Mouse (Mus musculus): Measurements from ENCODE around the gene Fam189a2. TPM values are rescaled to one million over a fixed set of nuclear protein-coding genes. Genes with fewer than 3 reads are reported as not detected.

Fam189a2 gene
- polyA plus RNA-seq, 1 experiment from 2014 or later: 1.2 TPM

- Histone ChIP-seq H3K4me2 (peak overlapping the region; percentile 91), H3K27ac (ENCODE audit: low read depth) (no peak overlapping the region), H3K27me3 (ENCODE audit: insufficient read depth, low read length) (peaks cover 39% of the 10 kb centered on the region), H3K4me1 (ENCODE audit: insufficient read depth) (0 out of 2 replicates have a peak, but pooled peaks cover 3% of the 10 kb centered on the region), H3K9ac (peak overlapping the region; percentile 70), H3K36me3 (ENCODE audit: insufficient read depth) (no peaks in the 10 kb centered on the region), H3K9me3 (ENCODE audit: low read depth, low read length) (no peaks in the 10 kb centered on the region), H3K4me3 (ENCODE audit: low read depth, low read length) (peak overlapping the region; percentile 52)
- DNase-seq (no peak), ATAC-seq (ENCODE audit: insufficient read depth) (no peak; the same call in 1 of the 2 replicates)
- WGBS: 15% methylated on average over 20 of the region's 20 CpGs
- no peak for TF ChIP-seq CTCF (IDR thresholded peaks at IDR 0.05; ENCODE audit: low read depth)
Measured at GRCm38 (mm10) chr19:24029616-24030510, 956 bp downstream of the Fam189a2 start.

DNA sequence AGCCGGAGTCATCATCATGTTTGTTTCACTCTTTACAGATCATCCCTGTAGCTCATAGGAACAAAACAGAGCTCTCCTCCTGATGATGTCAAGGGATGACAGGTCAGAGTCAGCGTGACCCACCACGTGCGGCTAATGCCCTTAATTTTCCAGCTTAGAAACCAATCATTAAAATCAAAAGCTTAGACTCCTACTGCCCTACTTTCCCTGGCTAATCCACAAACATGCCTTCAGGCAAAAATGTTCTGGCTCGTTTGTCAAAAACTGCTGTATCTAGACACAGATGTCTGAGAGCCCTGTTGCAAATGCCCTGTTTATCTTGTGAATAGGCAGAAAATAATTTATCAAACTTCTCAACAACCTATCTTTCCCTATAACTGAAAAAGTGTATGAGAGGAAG, 4.9 kb downstream of the Fam189a2 start:
- Histone ChIP-seq H3K27me3 (ENCODE audit: insufficient read depth, low read length) (peaks cover 15% of the 10 kb centered on the region), H3K9ac (no peak overlapping the region), H3K27ac (ENCODE audit: low read depth) (no peak overlapping the region), H3K36me3 (ENCODE audit: insufficient read depth) (no peaks in the 10 kb centered on the region), H3K4me3 (ENCODE audit: low read depth, low read length) (no peak overlapping the region), H3K9me3 (ENCODE audit: low read depth, low read length) (no peaks in the 10 kb centered on the region), H3K4me1 (ENCODE audit: insufficient read depth) (0 out of 2 replicates have a peak, but pooled peaks cover 3% of the 10 kb centered on the region), H3K4me2 (no peak overlapping the region)
- no peak for TF ChIP-seq CTCF (IDR thresholded peaks at IDR 0.05; ENCODE audit: low read depth)
- ATAC-seq (ENCODE audit: insufficient read depth) (no peak), DNase-seq (no peak)
- 68% methylated on average over 5 of the region's 5 CpGs for WGBS

GRCm38 (mm10) chr19:24024667-24025066, 6.2 kb downstream of the Fam189a2 start:
- Histone ChIP-seq H3K27me3 (ENCODE audit: insufficient read depth, low read length) (peaks cover 7% of the 10 kb centered on the region), H3K27ac (ENCODE audit: low read depth) (no peak overlapping the region), H3K4me3 (ENCODE audit: low read depth, low read length) (no peak overlapping the region), H3K9me3 (ENCODE audit: low read depth, low read length) (no peaks in the 10 kb centered on the region), H3K9ac (no peak overlapping the region), H3K36me3 (ENCODE audit: insufficient read depth) (no peaks in the 10 kb centered on the region), H3K4me1 (ENCODE audit: insufficient read depth) (no peaks in the 10 kb centered on the region), H3K4me2 (no peak overlapping the region)
- WGBS: 73% methylated on average over 1 of the region's 1 CpGs
- no peak for ATAC-seq (ENCODE audit: insufficient read depth)
- no peak for TF ChIP-seq CTCF (IDR thresholded peaks at IDR 0.05; ENCODE audit: low read depth)
- no peak for DNase-seq

DNA sequence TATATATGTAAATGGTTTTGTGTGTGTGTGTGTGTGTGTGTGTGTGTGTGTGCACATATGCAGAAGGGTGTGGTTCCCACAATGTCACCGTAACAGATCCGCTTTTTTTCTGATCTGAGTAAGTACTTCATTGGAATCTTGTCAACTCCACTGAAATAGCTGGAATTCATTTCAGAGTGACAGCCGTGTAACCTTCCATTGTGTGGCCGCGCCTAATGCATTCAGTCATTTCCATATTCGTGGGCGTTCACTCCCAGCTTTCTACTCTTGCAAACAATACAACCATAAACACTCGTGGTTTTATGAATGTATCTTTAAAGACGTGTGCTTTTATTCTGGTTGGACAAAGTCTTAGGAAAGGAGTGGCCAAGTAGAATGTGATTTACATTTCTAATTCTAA, 6.7 kb downstream of the Fam189a2 start:
- Histone ChIP-seq H3K27me3 (ENCODE audit: insufficient read depth, low read length) (peaks cover 1% of the 10 kb centered on the region; the same call in 1 of the 2 replicates), H3K36me3 (ENCODE audit: insufficient read depth) (no peaks in the 10 kb centered on the region), H3K9ac (no peak overlapping the region), H3K4me2 (no peak overlapping the region), H3K9me3 (ENCODE audit: low read depth, low read length) (no peaks in the 10 kb centered on the region), H3K4me1 (ENCODE audit: insufficient read depth) (no peaks in the 10 kb centered on the region), H3K4me3 (ENCODE audit: low read depth, low read length) (no peak overlapping the region), H3K27ac (ENCODE audit: low read depth) (no peak overlapping the region)
- WGBS: 70% methylated on average over 9 of the region's 9 CpGs
- no peak for TF ChIP-seq CTCF (IDR thresholded peaks at IDR 0.05; ENCODE audit: low read depth)
- ATAC-seq (ENCODE audit: insufficient read depth) (no peak), DNase-seq (no peak)

DNA sequence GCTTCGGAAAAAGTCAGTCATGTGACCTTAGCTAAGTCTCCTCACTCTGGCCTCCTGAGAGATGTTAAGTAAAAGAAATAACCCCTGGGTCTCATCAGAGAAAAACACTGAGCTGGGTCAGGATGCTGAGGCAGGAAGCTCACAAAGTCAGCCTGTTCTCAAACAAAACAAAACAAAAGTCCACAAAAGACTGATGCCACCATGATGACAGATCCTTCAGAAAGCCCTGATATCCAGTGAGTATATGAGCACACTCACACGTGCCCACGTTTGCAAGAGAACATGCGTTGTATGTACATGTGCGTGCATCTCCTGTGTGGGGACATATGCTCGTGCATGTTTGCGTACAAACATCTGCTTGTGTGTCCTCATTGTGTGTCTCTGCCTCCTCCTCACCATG, 7.5 kb downstream of the Fam189a2 start:
- no peak for ATAC-seq (ENCODE audit: insufficient read depth)
- TF ChIP-seq CTCF (IDR thresholded peaks at IDR 0.05; ENCODE audit: low read depth): no peak
- H3K9ac ChIP-seq: no peak overlapping the region
- DNase-seq: no peak
- H3K4me1 ChIP-seq (ENCODE audit: insufficient read depth): no peaks in the 10 kb centered on the region
- no peaks in the 10 kb centered on the region for H3K27me3 ChIP-seq (ENCODE audit: insufficient read depth, low read length)
- no peak overlapping the region for H3K27ac ChIP-seq (ENCODE audit: low read depth)
- WGBS: 81% methylated on average over 7 of the region's 7 CpGs
- H3K9me3 ChIP-seq (ENCODE audit: low read depth, low read length): no peaks in the 10 kb centered on the region
- no peaks in the 10 kb centered on the region for H3K36me3 ChIP-seq (ENCODE audit: insufficient read depth)
- H3K4me3 ChIP-seq (ENCODE audit: low read depth, low read length): no peak overlapping the region
- H3K4me2 ChIP-seq: no peak overlapping the region

- Histone ChIP-seq H3K4me3 (ENCODE audit: low read depth, low read length) (no peak overlapping the region), H3K4me1 (ENCODE audit: insufficient read depth) (no peaks in the 10 kb centered on the region), H3K4me2 (no peak overlapping the region), H3K9me3 (ENCODE audit: low read depth, low read length) (no peaks in the 10 kb centered on the region), H3K9ac (no peak overlapping the region), H3K36me3 (ENCODE audit: insufficient read depth) (no peaks in the 10 kb centered on the region), H3K27me3 (ENCODE audit: insufficient read depth, low read length) (no peaks in the 10 kb centered on the region), H3K27ac (ENCODE audit: low read depth) (no peak overlapping the region)
- DNase-seq (no peak), ATAC-seq (ENCODE audit: insufficient read depth) (no peak)
- 66% methylated on average over 3 of the region's 3 CpGs for WGBS
- no peak for TF ChIP-seq CTCF (IDR thresholded peaks at IDR 0.05; ENCODE audit: low read depth)
Measured at GRCm38 (mm10) chr19:24022771-24023170, 8.0 kb downstream of the Fam189a2 start.

- Histone ChIP-seq H3K27ac (ENCODE audit: low read depth) (no peak overlapping the region), H3K4me3 (ENCODE audit: low read depth, low read length) (no peak overlapping the region), H3K27me3 (ENCODE audit: insufficient read depth, low read length) (no peaks in the 10 kb centered on the region), H3K4me1 (ENCODE audit: insufficient read depth) (no peaks in the 10 kb centered on the region), H3K9me3 (ENCODE audit: low read depth, low read length) (no peaks in the 10 kb centered on the region), H3K9ac (no peak overlapping the region), H3K36me3 (ENCODE audit: insufficient read depth) (no peaks in the 10 kb centered on the region), H3K4me2 (no peak overlapping the region)
- WGBS: 88% methylated on average over 6 of the region's 6 CpGs
- ATAC-seq (ENCODE audit: insufficient read depth) (no peak), DNase-seq (no peak)
- no peak for TF ChIP-seq CTCF (IDR thresholded peaks at IDR 0.05; ENCODE audit: low read depth)
Measured at GRCm38 (mm10) chr19:24022301-24022700, 8.5 kb downstream of the Fam189a2 start.
